Mouse (Mus musculus) kidney, postnatal 4 days (tissue): ENCODE measurements around the gene Abca8b.
A peak's percentile ranks its signal among the peaks of the same experiment; 100 is the strongest.
"Not testable (repeated sequence)": the region's sequence is repeated elsewhere in the genome, so short reads cannot be mapped to it uniquely, and the experiment has no call there.

Experiments used
- DNase-seq, 2 experiments: peaks; one replicate each; pipeline ENCODE4 v3.0.0; 2021; ENCODE audit warnings: mixed read lengths in 2 of 2

The Abca8b gene

DNA sequence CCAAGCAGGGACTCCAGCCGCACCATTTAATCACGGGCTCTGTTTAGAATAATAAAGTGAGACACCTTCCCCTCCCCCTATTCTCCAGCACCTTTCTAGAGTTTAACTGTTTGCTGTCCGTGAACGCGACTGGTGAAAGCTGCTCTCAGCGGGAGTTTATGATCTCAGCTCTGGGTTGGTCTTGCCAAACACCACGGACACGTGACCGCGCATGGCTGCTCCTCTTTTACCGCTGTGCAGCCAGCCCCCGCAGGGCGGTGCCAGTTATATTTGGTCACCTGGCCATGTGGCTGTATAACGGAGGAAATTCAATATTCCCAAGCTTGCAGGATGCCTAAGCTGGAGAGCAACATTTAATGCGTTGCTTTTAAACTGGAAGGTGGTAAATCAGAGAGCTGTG lies at the start of gene Abca8b:
Gene Abca8b, minus strand, starts transcription at position 222 of the 400 bp plus-strand sequence.
- peak; percentile 73 to 80 for DNase-seq

DNA sequence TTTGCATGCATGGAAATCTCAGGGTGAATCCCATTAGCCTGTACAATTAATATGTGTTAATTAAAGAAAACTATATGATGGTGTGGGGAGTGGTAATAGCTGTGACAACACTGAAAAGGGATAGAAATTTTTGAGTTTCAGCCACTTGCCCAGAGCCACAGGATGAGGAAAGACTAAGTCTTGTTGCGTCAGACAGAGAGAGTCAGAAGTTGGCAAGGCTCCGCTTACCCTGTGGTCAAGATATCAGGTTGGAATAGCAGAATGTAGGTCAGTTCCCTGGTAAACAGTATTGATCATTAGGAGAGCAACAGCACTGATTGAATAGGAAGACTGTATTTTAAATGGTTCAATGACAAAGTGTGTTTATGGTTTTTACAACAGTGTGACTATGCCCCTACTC lies 42.1 kb upstream of the Abca8b start:
- DNase-seq, result no peak

GRCm38 (mm10) chr11:110028913-110029695 lies 33.5 kb upstream of the Abca8b start:
- peak; percentile 22 to 41 for DNase-seq

DNA sequence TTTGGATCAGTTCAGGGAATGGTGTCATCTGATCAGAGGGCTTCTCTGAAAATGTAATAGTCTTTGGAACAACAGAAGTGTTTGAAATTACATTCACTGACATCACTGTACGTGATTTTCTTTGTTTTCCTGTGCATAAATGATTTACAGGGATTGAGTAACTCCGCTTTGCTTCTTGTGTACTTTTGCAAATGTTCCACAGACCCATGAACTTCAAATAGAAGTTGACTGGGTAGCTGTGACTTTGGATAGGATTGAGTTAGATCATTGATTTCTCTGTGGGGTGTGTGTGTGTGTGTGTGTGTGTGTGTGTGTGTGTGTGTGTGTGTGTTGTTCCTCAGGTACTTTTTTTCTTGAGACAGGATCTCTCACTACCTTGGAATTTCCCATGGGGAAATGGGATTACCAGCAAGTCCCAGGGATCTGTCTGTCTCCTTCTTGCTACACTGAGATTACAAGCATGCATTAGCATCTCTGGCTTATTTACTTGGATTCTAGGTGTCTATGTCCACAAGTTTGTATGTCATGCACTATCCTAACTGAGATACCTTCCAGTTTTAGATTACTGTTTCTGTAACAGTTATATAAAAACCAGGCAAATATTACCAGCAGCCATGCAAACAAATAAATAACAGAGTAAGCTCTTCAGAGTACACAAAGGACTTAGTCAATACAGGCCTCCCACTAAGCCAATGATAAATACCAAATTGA lies 15.3 kb upstream of the Abca8b start:
- no peak for DNase-seq

DNA sequence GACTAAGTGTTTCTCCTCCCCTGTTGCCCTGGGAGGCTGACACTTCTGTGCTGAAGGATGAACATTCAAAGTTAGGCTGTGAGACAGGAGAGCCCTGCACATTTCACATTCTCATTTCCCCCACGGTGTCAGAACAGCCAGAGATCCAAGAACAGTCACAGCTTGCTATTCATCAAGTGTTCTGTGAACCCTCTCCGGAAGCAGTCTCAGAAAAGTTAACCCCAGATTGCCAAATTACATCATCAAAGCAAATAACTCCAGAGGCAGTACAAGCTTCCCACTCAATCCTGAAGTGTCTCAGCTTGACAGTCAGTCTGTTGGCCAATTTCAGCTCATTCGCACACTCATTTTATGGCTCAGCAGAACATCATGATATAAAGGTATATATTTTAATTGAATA lies 632 bp downstream of the Abca8b start:
- DNase-seq, result peak in 1 of 2 experiments; percentile 10

- no peak for DNase-seq
Measured at GRCm38 (mm10) chr11:109994014-109994413, 1.6 kb downstream of the Abca8b start.

DNA sequence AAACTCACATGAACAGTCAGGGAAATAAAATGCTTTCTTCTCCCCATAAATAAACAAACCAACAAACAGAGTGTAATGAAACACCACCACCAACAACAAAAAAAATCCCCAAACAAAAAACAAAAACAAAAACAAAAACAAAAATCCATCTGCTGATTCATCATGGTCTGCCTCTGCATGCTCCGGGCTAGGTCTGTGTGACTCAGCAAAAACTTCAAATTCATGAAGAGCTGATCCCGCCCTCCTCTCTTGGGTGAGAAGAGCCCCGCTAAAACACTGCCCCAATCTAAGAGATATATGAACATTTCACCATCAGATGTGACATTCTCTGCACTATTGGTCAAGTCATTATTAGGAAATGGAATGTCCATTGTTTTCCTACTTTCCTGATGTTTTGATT lies 4.4 kb downstream of the Abca8b start:
- DNase-seq, result no peak

DNA sequence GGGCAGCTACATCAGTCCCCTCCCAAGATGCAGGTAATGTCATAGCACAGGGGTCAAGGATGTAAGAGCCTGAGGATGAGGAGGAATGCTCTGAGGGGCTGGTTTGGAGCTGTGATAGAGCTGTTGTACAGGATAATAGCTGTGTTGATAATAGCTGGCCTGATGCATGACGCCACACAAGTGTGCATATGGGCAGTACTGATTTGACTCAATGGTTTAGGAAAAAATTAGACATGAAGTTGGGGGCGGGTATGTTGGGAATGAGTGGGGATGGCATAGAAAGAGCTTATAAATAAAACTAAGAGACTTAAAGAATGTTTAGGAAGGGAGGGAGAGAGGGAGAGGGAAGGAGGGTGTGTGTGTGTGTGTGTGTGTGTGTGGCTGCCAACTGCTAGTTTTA lies 5.4 kb downstream of the Abca8b start:
- DNase-seq, result no peak

- DNase-seq, result no peak
Measured at GRCm38 (mm10) chr11:109988164-109988563, 7.5 kb downstream of the Abca8b start.

GRCm38 (mm10) chr11:109987460-109988072 lies 8.1 kb downstream of the Abca8b start:
- not testable (repeated sequence) for DNase-seq

- DNase-seq, result no peak
Measured at GRCm38 (mm10) chr11:109981872-109982271, 13.8 kb downstream of the Abca8b start.

DNA sequence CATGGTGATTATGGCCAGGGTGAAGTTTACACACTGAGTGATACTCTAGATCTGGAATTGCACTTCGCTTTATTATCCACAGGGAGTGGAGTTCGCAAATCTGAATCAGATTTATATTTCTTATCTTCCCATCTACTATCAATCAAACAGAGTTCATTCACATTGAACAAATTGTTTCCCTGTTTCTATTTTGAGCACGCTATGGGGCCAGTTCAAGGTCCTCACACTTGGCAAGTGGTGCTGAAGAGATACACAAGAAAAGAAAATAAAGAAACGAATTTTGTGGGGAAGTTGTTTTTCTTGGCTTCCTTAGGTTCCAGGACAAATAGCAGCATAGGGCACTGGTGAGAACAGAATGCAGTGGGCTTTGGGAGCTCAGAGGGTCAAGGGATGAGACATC lies 25.1 kb downstream of the Abca8b start:
- peak in 1 of 2 experiments; percentile 15 for DNase-seq

DNA sequence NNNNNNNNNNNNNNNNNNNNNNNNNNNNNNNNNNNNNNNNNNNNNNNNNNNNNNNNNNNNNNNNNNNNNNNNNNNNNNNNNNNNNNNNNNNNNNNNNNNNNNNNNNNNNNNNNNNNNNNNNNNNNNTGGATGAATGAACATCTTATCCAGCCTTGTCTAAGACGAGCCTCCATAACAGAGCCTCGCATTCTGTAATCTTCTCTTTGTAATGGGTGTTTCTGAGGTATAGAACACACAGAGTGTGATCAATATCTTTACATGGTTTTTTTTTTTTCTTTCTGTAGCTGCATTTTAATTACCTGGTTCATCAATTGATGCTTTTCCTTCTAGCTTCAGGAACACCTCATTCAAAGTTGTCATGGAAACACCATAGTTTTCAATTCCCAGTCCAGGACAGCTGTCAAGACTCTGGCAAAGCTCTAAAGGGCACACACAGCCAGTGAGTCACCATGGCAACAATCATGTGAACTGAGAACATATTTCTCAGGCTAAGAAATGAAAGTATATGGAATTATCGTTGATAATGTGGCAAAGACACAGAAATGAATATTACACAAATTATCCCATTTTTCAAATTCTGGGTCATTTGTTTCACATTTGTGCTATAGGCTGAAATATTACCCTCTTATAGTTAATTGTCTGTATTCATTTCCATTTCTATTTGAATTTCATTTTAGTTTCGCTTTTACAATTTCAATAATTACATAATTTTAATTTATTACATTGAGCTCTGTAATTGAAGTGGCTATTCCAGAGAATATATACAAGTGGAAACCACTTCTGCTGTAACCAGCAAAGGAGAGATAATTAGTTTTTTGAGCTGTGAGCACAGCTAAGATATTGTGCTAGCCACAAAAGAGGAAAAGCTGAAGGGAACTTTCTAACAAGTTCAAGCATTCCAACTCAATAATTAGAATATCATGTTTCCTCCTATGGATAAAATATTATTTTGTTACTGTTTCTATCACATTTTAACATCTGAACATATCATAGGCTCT lies 33.9 kb downstream of the Abca8b start:
- no peak for DNase-seq

- DNase-seq, result no peak
Measured at GRCm38 (mm10) chr11:109955185-109955584, 40.5 kb downstream of the Abca8b start.

- DNase-seq, result no peak
Measured at GRCm38 (mm10) chr11:109936915-109937314, 58.7 kb downstream of the Abca8b start.

GRCm38 (mm10) chr11:109933207-109933606 lies 62.4 kb downstream of the Abca8b start:
- not testable (repeated sequence) for DNase-seq

- no peak for DNase-seq
Measured at GRCm38 (mm10) chr11:109928489-109928888, 67.2 kb downstream of the Abca8b start.

DNA sequence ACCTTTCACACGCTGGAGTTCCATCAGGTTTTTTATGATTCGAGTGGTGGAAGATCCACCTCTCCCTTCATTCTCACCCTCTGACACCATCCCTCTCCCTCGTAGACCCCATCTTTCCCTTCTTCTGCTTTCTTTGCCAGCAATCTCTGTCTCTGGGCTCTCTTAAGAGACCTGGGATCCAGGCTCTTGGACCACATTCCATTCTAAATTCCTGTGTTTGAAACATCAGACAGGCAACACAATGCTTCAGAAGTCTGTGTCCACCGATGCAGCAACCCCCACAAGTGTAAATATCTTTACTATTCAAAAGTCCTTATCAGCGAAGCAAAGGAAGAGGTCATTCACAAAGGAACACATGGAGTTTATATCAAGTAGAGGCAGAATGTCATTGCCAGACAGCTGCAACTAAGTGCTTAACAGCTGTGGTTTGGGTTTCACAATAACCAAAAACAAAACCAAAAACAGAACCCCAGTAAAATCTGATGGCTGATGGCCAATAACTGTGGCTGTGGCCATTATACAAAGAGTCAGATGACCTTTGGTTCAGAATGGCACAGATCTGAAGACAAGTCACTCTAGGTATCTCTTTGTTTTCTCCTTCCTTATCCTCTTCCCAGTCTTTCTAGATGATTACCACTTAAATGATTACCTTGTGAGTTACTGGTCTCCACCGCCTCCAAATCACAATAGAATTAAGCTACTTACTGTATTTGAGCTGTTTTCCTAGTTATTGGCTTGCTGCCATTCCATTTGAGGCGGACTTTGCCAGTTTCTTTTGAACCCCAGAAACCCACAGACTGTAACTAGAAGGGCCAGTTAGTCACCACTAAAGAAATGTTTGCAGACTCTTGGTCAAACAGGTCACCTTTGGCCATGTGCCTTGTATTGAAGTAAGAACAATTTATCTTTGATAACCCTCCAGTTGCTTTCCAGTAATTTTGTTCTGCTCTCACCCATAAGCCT lies 68.6 kb downstream of the Abca8b start:
- no peak for DNase-seq

- DNase-seq, result no peak
Measured at GRCm38 (mm10) chr11:109922236-109922635, 73.4 kb downstream of the Abca8b start.

GRCm38 (mm10) chr11:109919480-109919879 lies 76.2 kb downstream of the Abca8b start:
- no peak for DNase-seq

GRCm38 (mm10) chr11:109916654-109917053 lies 79.0 kb downstream of the Abca8b start:
- no peak for DNase-seq
